Mouse (Mus musculus) spleen, adult 2 months (tissue): ENCODE measurements around the gene Lmf2.

Experiments
- CTCF ChIP-seq: fragments of 200-500 bp; IDR thresholded peaks from 2 replicates; pipeline ENCODE4 v1.5.1; 2011; ENCODE audit warnings: mild to moderate bottlenecking, inconsistent platforms; ENCODE audit not compliant: insufficient read depth, insufficient read length, insufficient replicate concordance; ENCODE audit errors: extremely low read depth
- POLR2A ChIP-seq: fragments of 200-500 bp; IDR thresholded peaks from 2 replicates; pipeline ENCODE4 v1.6.1; 2011; ENCODE audit warnings: low read depth, low read length, inconsistent platforms

DNA sequence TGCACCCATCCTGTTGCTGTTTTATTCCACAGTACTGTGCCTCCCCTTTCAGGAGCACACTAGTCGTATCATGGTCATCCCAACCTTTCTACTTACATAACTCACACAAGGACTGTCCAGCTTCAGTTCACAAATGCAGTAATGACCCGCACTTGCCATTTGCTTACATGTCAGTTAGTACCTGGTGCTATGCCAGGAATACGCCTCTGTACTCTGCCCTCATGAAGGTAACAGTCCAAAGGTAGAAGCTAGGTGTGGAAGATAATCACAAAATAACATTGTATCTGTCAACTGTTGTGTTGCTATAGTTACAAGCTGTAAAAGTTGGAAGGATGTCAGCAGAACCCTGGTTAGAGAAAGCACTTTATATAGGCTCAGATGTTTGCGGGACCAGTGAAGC, 41.4 kb upstream of the Lmf2 start:
- TF ChIP-seq CTCF: no peak
- no peak for TF ChIP-seq POLR2A
